Mouse (Mus musculus): ENCODE measurements around the gene Upk3bl.
"Not testable (repeated sequence)": the region's sequence is repeated elsewhere in the genome, so short reads cannot be mapped to it uniquely, and the experiment has no call there.

Gene Upk3bl

GRCm38 (mm10) chr5:136040210-136040609 is 14.1 kb upstream of the Upk3bl start:
- Histone ChIP-seq H3K9me3 (ENCODE audit: low read length) (no peaks in the 10 kb centered on the region), H3K4me1 (replicated peaks; ENCODE audit: low read depth, low read length) (peaks cover 81% of the 10 kb centered on the region), H3K27me3 (ENCODE audit: insufficient read depth, low read length) (no peaks in the 10 kb centered on the region), H3K36me3 (ENCODE audit: insufficient read depth, low read length) (no peaks in the 10 kb centered on the region), H3K4me3 (replicated peaks; ENCODE audit: low read length) (peak overlapping the region; percentile 65)
- no peak for TF ChIP-seq NANOG (IDR thresholded peaks at IDR 0.05; ENCODE audit: borderline replicate concordance, low read length)
- TF ChIP-seq POU5F1 (IDR thresholded peaks at IDR 0.05; ENCODE audit: borderline replicate concordance, low read length), result no peak
- no peak for TF ChIP-seq CTCF (conservative IDR thresholded peaks at IDR 0.05; ENCODE audit: low read length)

- Histone ChIP-seq H3K4me1 (replicated peaks; ENCODE audit: low read depth, low read length) (peaks cover 84% of the 10 kb centered on the region), H3K36me3 (ENCODE audit: insufficient read depth, low read length) (no peaks in the 10 kb centered on the region), H3K27me3 (ENCODE audit: insufficient read depth, low read length) (no peaks in the 10 kb centered on the region), H3K4me3 (replicated peaks; ENCODE audit: low read length) (peak overlapping the region; percentile 32), H3K9me3 (ENCODE audit: low read length) (no peaks in the 10 kb centered on the region)
- no peak for TF ChIP-seq NANOG (IDR thresholded peaks at IDR 0.05; ENCODE audit: borderline replicate concordance, low read length)
- TF ChIP-seq CTCF (conservative IDR thresholded peaks at IDR 0.05; ENCODE audit: low read length), result no peak
- no peak for TF ChIP-seq POU5F1 (IDR thresholded peaks at IDR 0.05; ENCODE audit: borderline replicate concordance, low read length)
These were observed 13.0 kb upstream of the Upk3bl start for GRCm38 (mm10) chr5:136041260-136041659.

DNA sequence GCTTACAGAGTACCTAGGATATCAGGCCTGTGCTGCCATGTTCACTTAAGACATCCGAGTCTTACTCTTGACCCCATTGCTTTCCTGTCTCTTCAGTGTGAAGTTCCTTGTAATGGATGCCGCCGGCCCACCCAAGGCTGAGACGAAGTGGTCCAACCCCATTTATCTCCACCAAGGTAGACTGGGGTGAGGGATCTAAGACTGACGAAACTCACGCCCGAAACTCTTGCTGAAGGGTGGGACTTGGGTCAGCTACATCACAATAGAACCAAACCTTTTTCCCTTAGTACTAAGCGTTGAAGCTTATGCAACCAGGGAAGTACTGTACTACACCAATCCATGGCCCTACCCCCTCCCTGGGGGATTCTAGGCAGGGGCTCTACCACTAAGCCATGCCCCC is 12.6 kb upstream of the Upk3bl start:
- H3K4me3 ChIP-seq (replicated peaks; ENCODE audit: low read length), result peak overlapping the region; percentile 32
- no peaks in the 10 kb centered on the region for H3K9me3 ChIP-seq (ENCODE audit: low read length)
- H3K36me3 ChIP-seq (ENCODE audit: insufficient read depth, low read length), result no peaks in the 10 kb centered on the region
- no peaks in the 10 kb centered on the region for H3K27me3 ChIP-seq (ENCODE audit: insufficient read depth, low read length)
- peaks cover 85% of the 10 kb centered on the region for H3K4me1 ChIP-seq (replicated peaks; ENCODE audit: low read depth, low read length)
- no peak for TF ChIP-seq NANOG (IDR thresholded peaks at IDR 0.05; ENCODE audit: borderline replicate concordance, low read length)
- TF ChIP-seq CTCF (conservative IDR thresholded peaks at IDR 0.05; ENCODE audit: low read length), result no peak
- TF ChIP-seq POU5F1 (IDR thresholded peaks at IDR 0.05; ENCODE audit: borderline replicate concordance, low read length), result no peak

DNA sequence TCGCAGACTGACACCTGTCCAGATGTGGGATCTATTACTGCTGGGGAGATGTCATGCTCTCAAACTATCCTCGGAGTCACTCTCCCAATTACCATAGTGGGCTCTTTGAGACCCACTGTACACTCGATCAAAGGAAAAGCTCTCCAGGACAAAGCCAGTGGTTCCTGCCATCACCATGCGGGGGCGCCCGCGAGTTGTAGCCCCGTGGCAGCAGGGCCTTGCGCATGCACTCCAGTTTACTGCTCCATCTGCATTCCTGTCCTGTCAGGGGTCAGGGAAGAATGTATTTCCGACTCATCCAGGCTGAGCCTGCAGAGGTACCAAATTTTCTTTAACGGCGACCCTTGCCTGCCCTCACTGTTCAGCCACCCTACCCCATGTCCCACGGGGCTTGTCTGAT is 9.4 kb upstream of the Upk3bl start:
- Histone ChIP-seq H3K27me3 (ENCODE audit: insufficient read depth, low read length) (no peaks in the 10 kb centered on the region), H3K36me3 (ENCODE audit: insufficient read depth, low read length) (no peaks in the 10 kb centered on the region), H3K4me3 (replicated peaks; ENCODE audit: low read length) (no peak overlapping the region), H3K4me1 (replicated peaks; ENCODE audit: low read depth, low read length) (peaks cover 79% of the 10 kb centered on the region), H3K9me3 (ENCODE audit: low read length) (peaks cover 5% of the 10 kb centered on the region)
- TF ChIP-seq CTCF (conservative IDR thresholded peaks at IDR 0.05; ENCODE audit: low read length), result peak; percentile 71
- TF ChIP-seq POU5F1 (IDR thresholded peaks at IDR 0.05; ENCODE audit: borderline replicate concordance, low read length), result no peak
- TF ChIP-seq NANOG (IDR thresholded peaks at IDR 0.05; ENCODE audit: borderline replicate concordance, low read length), result no peak

DNA sequence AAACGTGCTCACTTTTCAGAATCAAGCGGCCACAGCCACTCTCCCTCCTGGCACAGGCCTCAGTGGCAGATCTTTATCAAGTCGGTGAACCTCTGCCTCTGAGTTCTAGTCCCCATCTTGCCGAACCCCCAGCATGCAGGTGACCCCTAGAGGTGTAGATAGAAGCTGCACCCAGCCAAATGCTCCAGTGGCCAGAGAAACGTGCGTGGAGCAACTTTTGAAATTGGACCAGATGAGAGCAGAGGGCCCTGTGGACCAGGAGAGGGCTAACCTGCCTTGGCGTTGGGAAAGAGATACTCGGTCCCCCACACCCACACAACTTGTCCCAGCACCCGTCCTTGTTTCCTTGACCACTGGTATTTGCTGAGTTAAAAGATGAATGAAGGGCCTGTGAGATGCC is 8.9 kb upstream of the Upk3bl start:
- no peak for TF ChIP-seq POU5F1 (IDR thresholded peaks at IDR 0.05; ENCODE audit: borderline replicate concordance, low read length)
- TF ChIP-seq CTCF (conservative IDR thresholded peaks at IDR 0.05; ENCODE audit: low read length), result peak; percentile 68
- no peak for TF ChIP-seq NANOG (IDR thresholded peaks at IDR 0.05; ENCODE audit: borderline replicate concordance, low read length)
- H3K4me1 ChIP-seq (replicated peaks; ENCODE audit: low read depth, low read length), result peaks cover 74% of the 10 kb centered on the region
- H3K9me3 ChIP-seq (ENCODE audit: low read length), result peaks cover 5% of the 10 kb centered on the region
- no peaks in the 10 kb centered on the region for H3K27me3 ChIP-seq (ENCODE audit: insufficient read depth, low read length)
- H3K36me3 ChIP-seq (ENCODE audit: insufficient read depth, low read length), result no peaks in the 10 kb centered on the region
- H3K4me3 ChIP-seq (replicated peaks; ENCODE audit: low read length), result peak overlapping the region; percentile 20; the same call in 1 of the 2 replicates

DNA sequence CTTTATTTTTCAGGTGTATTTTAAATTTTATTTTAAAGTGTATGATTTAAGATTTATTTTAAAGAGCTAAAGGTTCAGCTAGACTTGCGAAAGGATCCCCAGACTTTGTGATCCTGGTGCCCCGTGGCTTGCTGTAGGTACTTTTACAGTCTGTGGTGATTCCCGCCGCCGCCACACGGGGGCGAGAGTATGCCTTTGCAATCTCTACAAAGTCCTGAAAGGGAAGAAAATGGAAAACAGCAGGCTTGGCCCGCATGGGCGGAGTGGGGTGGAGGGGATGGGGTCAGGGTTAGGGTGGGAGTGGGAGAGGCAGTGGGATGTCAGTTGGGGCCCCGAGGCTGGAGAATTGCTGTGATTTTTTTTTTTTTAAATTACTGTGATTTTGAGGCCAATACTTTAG is 8.3 kb upstream of the Upk3bl start:
- H3K9me3 ChIP-seq (ENCODE audit: low read length), result peaks cover 5% of the 10 kb centered on the region
- TF ChIP-seq CTCF (conservative IDR thresholded peaks at IDR 0.05; ENCODE audit: low read length) (peak; percentile 88), NANOG (IDR thresholded peaks at IDR 0.05; ENCODE audit: borderline replicate concordance, low read length) (no peak), POU5F1 (IDR thresholded peaks at IDR 0.05; ENCODE audit: borderline replicate concordance, low read length) (no peak)
- H3K4me1 ChIP-seq (replicated peaks; ENCODE audit: low read depth, low read length), result peaks cover 70% of the 10 kb centered on the region
- H3K27me3 ChIP-seq (ENCODE audit: insufficient read depth, low read length), result no peaks in the 10 kb centered on the region
- H3K36me3 ChIP-seq (ENCODE audit: insufficient read depth, low read length), result no peaks in the 10 kb centered on the region
- H3K4me3 ChIP-seq (replicated peaks; ENCODE audit: low read length), result no peak overlapping the region

- H3K4me3 ChIP-seq (replicated peaks; ENCODE audit: low read length); H3K36me3 ChIP-seq (ENCODE audit: insufficient read depth, low read length); H3K9me3 ChIP-seq (ENCODE audit: low read length); H3K27me3 ChIP-seq (ENCODE audit: insufficient read depth, low read length): not testable (repeated sequence)
- H3K4me1 ChIP-seq (replicated peaks; ENCODE audit: low read depth, low read length), result peaks cover 67% of the 10 kb centered on the region
These were observed 5.8 kb upstream of the Upk3bl start for GRCm38 (mm10) chr5:136048541-136048940.

DNA sequence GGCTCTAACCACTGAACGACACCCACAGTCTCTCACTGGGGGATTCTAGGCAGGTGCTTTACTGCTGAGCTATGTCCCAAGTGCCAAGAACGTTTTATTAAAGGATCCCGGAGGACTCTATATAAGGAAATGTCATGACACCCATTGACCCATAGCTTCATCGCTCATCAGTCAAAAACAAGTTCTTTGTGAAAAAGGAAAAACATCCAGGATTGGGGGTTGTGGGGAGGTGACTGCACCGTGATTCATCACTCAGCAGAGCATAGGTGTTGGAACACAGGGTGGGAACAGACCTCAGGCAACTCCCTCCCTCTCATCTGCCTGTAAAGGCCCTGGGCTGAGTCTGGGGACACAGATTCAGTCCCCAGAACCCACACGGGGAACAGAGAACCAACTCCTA is 4.4 kb upstream of the Upk3bl start:
- Histone ChIP-seq H3K9me3 (ENCODE audit: low read length) (peaks cover 5% of the 10 kb centered on the region), H3K4me1 (replicated peaks; ENCODE audit: low read depth, low read length) (peaks cover 69% of the 10 kb centered on the region), H3K4me3 (replicated peaks; ENCODE audit: low read length) (no peak overlapping the region), H3K27me3 (ENCODE audit: insufficient read depth, low read length) (no peaks in the 10 kb centered on the region), H3K36me3 (ENCODE audit: insufficient read depth, low read length) (no peaks in the 10 kb centered on the region)
- TF ChIP-seq POU5F1 (IDR thresholded peaks at IDR 0.05; ENCODE audit: borderline replicate concordance, low read length) (no peak), NANOG (IDR thresholded peaks at IDR 0.05; ENCODE audit: borderline replicate concordance, low read length) (no peak), CTCF (conservative IDR thresholded peaks at IDR 0.05; ENCODE audit: low read length) (no peak)

DNA sequence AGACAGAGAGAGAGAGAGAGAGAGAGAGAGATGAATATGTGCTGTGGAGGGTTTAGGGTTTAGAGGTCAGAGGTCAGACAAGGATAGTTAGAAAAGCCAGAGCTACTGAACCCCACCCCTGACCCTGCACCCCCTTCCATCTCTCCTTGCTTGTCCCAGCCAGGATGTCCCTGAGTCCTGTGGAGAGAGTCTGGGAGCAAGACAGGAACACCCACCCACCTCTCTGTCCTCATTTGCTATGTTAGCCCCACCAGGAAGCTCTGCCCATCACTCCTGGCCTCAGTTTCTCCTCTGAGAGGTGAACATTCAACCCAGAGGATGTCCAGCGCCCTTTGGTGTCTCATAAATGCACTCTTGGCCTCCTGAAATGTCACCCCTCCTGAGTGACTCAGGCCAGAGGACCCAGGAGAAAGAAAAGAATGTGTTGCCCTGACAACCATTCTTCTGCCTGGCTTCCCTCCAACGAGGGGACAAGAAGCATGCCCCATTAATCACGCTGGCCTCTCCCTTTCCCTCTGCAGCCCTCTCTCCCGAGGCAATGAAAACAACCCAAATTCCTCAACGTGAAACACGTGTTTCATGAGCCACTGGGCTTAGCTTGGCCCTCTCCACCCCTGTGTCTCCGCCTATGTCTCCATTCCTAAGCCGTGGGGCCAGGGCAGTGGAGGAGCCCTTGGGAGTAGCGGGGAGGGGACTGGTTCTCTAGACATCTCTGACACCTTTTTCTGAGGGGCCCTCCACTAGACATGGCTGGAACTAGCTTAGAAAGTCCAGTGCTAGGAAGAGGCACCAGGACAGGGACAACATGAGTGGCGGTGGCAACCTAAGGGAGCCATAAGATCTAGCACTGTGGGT is 2.8 kb upstream of the Upk3bl start:
- Histone ChIP-seq H3K27me3 (ENCODE audit: insufficient read depth, low read length) (no peaks in the 10 kb centered on the region), H3K4me1 (replicated peaks; ENCODE audit: low read depth, low read length) (peaks cover 65% of the 10 kb centered on the region), H3K9me3 (ENCODE audit: low read length) (peaks cover 5% of the 10 kb centered on the region), H3K36me3 (ENCODE audit: insufficient read depth, low read length) (no peaks in the 10 kb centered on the region), H3K4me3 (replicated peaks; ENCODE audit: low read length) (peak overlapping the region; percentile 32)
- no peak for TF ChIP-seq NANOG (IDR thresholded peaks at IDR 0.05; ENCODE audit: borderline replicate concordance, low read length)
- no peak for TF ChIP-seq CTCF (conservative IDR thresholded peaks at IDR 0.05; ENCODE audit: low read length)
- TF ChIP-seq POU5F1 (IDR thresholded peaks at IDR 0.05; ENCODE audit: borderline replicate concordance, low read length), result no peak

Data from E14TG2a.4 (cell line).